Mouse (Mus musculus) small intestine, adult 2 months (tissue): Measurements from ENCODE around the gene Serac1. TPM values are rescaled to one million over a fixed set of nuclear protein-coding genes. Genes with fewer than 3 reads are reported as not detected.
A peak's percentile ranks its signal among the peaks of the same experiment; 100 is the strongest.
"Not testable (repeated sequence)": the region's sequence is repeated elsewhere in the genome, so short reads cannot be mapped to it uniquely, and the experiment has no call there.

Source experiments
- H3K27ac ChIP-seq: fragments of 200-500 bp; 2 replicates; pipeline ENCODE4 v1.5.1; 2012; ENCODE audit warnings: low read depth, low read length, control low read depth, inconsistent platforms; ENCODE audit not compliant: insufficient read depth
- H3K27me3 ChIP-seq: fragments of 200-500 bp; 2 replicates; pipeline ENCODE4 v1.6.1; 2012; ENCODE audit warnings: mild to moderate bottlenecking, moderate library complexity, low read length, inconsistent platforms; ENCODE audit not compliant: control insufficient read depth, insufficient read depth
- H3K36me3 ChIP-seq: fragments of 200-500 bp; 2 replicates; pipeline ENCODE4 v1.6.1; 2012; ENCODE audit warnings: mild to moderate bottlenecking, low read length, control low read depth, inconsistent platforms; ENCODE audit not compliant: control insufficient read depth, insufficient read depth
- H3K4me1 ChIP-seq: fragments of 200-500 bp; 2 replicates; pipeline ENCODE4 v1.6.1; 2012; ENCODE audit warnings: low read length, inconsistent platforms, mixed read lengths; ENCODE audit not compliant: control insufficient read depth, insufficient read depth, insufficient read length
- H3K4me3 ChIP-seq: fragments of 200-500 bp; 2 replicates; pipeline ENCODE4 v1.5.1; 2012; ENCODE audit warnings: low read depth, mild to moderate bottlenecking, control low read depth, inconsistent platforms, low read length, moderate library complexity
- CTCF ChIP-seq: fragments of 200-500 bp; IDR thresholded peaks from 2 replicates; pipeline ENCODE4 v1.5.1; 2012; ENCODE audit warnings: low read depth, mild to moderate bottlenecking, control low read depth, inconsistent platforms, low read length, moderate library complexity, mixed read lengths; ENCODE audit not compliant: insufficient replicate concordance, insufficient read length; ENCODE audit errors: extremely low read depth
- POLR2A ChIP-seq: fragments of 200-500 bp; IDR thresholded peaks from 2 replicates; pipeline ENCODE4 v1.6.1; 2012; ENCODE audit warnings: low read depth, mild to moderate bottlenecking, control low read depth, inconsistent platforms, low read length, moderate library complexity
- WGBS: fragments of 180-500 bp; shearing (Covaris S2); methylation state at CpG from one replicate; pipeline ENCODE4 v1.1.7; 2018; 5-methylcytosine and 5-hydroxymethylcytosine counted together
- polyA plus RNA-seq: library from polyadenylated mRNA; depleted of rRNA; stranded (reverse); fragments of >200 nt; gene quantifications from 2 replicates; pipeline ENCODE4 v1.2.3, GENCODE M21; 2012

The Serac1 gene
- polyA plus RNA-seq, 1 experiment = 1.3 TPM

DNA sequence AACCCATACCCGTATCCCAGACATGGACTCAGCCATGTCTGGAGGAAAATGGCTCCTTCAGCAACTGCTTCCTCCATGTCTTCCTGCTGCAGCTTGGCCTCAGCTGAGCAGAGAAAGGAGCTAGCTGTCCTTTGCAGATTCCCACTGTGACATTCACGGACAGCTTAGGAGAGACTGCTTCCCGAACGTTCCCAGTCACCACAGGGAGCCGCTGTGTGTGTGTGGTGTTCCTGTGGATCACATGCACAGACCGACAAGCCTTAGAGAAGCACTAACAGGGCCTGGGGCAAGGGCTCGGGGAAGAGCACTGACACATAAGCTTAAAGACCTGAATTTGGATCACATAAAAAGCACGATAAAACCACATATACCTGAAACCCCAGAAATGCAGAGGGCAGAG, 43.9 kb downstream of the Serac1 start:
- TF ChIP-seq POLR2A (no peak), CTCF (no peak)
- WGBS = 82% methylated on average over 8 of the region's 8 CpGs
- no peaks in the 10 kb centered on the region for H3K27me3 ChIP-seq
- H3K36me3 ChIP-seq = peaks cover 11% of the 10 kb centered on the region
- H3K27ac ChIP-seq = no peak overlapping the region
- peaks cover 6% of the 10 kb centered on the region for H3K4me1 ChIP-seq
- H3K4me3 ChIP-seq = no peak overlapping the region

GRCm38 (mm10) chr17:6025831-6026230, 53.7 kb downstream of the Serac1 start:
- no peaks in the 10 kb centered on the region for H3K27me3 ChIP-seq
- H3K4me1 ChIP-seq = no peaks in the 10 kb centered on the region
- 88% methylated on average over 7 of the region's 7 CpGs for WGBS
- no peak for TF ChIP-seq CTCF
- TF ChIP-seq POLR2A = no peak
- peaks cover 26% of the 10 kb centered on the region for H3K36me3 ChIP-seq
- no peak overlapping the region for H3K4me3 ChIP-seq
- no peak overlapping the region for H3K27ac ChIP-seq

- H3K27ac ChIP-seq, H3K4me3 ChIP-seq, H3K36me3 ChIP-seq, H3K4me1 ChIP-seq, H3K27me3 ChIP-seq: not testable (repeated sequence)
- WGBS = 64% methylated on average over 5 of the region's 5 CpGs
These were observed 58.2 kb downstream of the Serac1 start for GRCm38 (mm10) chr17:6021374-6021789.

DNA sequence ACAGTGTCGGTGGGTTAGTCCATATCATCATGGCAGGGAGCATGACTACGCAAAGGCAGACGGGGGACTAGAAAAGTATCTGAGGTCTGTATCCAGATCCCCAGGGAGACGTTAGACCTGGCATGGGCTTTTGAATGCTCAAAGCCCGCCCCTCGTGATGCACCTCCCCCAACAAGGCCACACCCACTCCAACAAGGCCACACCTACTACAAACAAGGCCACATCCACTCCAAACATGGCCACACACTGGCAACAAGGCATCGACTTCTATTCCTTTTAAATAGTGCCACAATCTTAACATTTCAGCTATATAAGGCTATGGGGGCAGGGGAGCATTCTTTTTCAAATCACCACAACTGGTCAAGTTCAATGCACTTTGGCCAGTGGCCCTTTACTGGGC, 58.9 kb downstream of the Serac1 start:
- Histone ChIP-seq H3K4me1 (peaks cover 4% of the 10 kb centered on the region; the same call in 1 of the 2 replicates), H3K4me3 (no peak overlapping the region), H3K27me3 (no peaks in the 10 kb centered on the region), H3K27ac (no peak overlapping the region), H3K36me3 (peaks cover 6% of the 10 kb centered on the region)
- WGBS = 71% methylated on average over 7 of the region's 7 CpGs
- TF ChIP-seq CTCF (no peak), POLR2A (no peak)

DNA sequence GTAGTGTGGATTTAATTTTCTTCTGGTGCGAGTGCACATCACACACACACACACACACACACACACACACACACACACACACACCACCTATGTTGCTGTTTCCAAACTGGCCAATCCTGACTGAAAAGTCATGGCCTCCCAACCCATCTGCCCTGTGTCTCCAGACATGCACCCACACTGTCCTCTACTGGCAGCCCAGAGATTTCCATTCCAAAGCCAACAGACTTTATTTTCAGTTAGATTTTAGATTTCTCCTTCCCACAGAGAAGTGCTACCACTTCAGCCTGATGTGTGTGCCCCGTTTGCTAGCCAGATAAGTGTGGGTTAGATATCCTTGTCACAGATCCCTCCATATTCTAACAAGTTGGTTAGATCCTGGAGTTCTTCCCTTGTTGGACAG, 59.8 kb downstream of the Serac1 start:
- Histone ChIP-seq H3K4me3 (no peak overlapping the region), H3K4me1 (peaks cover 4% of the 10 kb centered on the region; the same call in 1 of the 2 replicates), H3K27ac (no peak overlapping the region), H3K27me3 (no peaks in the 10 kb centered on the region), H3K36me3 (peaks cover 4% of the 10 kb centered on the region; the same call in 1 of the 2 replicates)
- WGBS = 64% methylated on average over 2 of the region's 2 CpGs
- no peak for TF ChIP-seq POLR2A
- TF ChIP-seq CTCF = peak; percentile 48; the same call in 1 of the 2 replicates

GRCm38 (mm10) chr17:6018348-6018747, 61.2 kb downstream of the Serac1 start:
- TF ChIP-seq CTCF = no peak
- TF ChIP-seq POLR2A = no peak
- Histone ChIP-seq H3K4me1 (peaks cover 4% of the 10 kb centered on the region; the same call in 1 of the 2 replicates), H3K36me3 (no peaks in the 10 kb centered on the region), H3K4me3 (no peak overlapping the region), H3K27ac (no peak overlapping the region), H3K27me3 (no peaks in the 10 kb centered on the region)
- 26% methylated on average over 4 of the region's 4 CpGs for WGBS

- H3K4me3 ChIP-seq = no peak overlapping the region
- 87% methylated on average over 12 of the region's 12 CpGs for WGBS
- no peak overlapping the region for H3K27ac ChIP-seq
- no peaks in the 10 kb centered on the region for H3K27me3 ChIP-seq
- no peak for TF ChIP-seq CTCF
- TF ChIP-seq POLR2A = no peak
- peaks cover 4% of the 10 kb centered on the region; the same call in 1 of the 2 replicates for H3K4me1 ChIP-seq
- H3K36me3 ChIP-seq = no peaks in the 10 kb centered on the region
These were observed 62.3 kb downstream of the Serac1 start for GRCm38 (mm10) chr17:6017268-6017667.
